9 mouse cellular contexts compared by ENCODE assay signal in the genomic region with DNA sequence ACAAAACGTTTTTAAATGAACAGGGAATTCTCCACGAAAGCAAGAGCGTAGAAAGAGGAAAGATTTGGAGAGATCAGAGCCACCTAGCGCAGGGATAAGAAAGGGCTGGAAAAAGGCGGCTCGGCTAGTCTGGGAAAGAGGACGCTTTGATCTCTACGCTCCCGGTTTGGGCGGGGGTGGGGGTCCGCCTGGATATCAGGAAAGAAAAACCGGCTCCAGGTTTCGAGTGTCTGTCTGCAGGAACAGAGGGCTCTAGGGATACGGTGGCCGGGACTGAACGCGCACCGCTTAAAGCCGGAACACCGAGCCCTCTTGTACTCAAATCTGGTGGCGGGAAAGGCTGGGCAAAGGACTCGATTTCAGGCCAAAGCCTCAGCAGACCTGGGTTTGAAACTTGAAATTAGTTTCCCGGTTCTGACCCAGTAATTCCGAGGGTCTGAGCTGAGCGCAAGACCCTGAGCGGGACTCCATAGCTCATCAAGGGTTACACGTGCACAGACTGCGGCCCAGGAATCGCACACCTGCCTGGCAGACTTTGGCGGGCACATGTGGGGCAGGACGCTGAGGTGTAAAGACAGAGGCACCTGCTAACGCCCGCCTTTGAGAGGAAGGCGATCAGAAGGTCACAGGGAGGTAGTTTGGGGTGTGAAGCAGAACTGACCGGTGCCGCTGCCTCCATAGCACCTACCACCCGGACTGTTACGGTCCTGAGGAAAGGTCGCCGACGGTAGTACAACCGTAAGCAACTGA. TPM values are rescaled to one million over a fixed set of nuclear protein-coding genes. Genes with fewer than 3 reads are reported as not detected.
DNase-seq lines count a peak whose midpoint lies in the region; ATAC-seq and TF ChIP-seq lines count a peak whose summit lies in the region.
"Had no signal": no experiment of that assay in that cellular context is flagged by ENCODE, and none has a peak within 500 bp of the region (broad histone marks: within the 10 kb centered on the region; RNA-seq: fewer than 3 reads in every experiment).

No protein-coding gene starts in this region.

- WGBS in lung, postnatal 0 days: 3% methylated on average over 42 of the region's 42 CpGs
- WGBS in stomach, embryonic 14.5 days: 2% methylated on average over 42 of the region's 42 CpGs

- peak; percentile 41 for TF ChIP-seq CTCF in lung, postnatal 0 days (IDR thresholded peaks at IDR 0.05)

- intact Hi-C loops in gastrocnemius, postnatal 14 days (cut with DNase I; ENCODE audit: low total_unique reads): no loop called here

- peak overlapping the region; percentile 64 for H3K4me3 ChIP-seq in lung, postnatal 0 days (ENCODE audit: low read depth, low read length)
- peak overlapping the region; percentile 49 for H3K4me3 ChIP-seq in stomach, embryonic 14.5 days (ENCODE audit: low read depth, low read length)

- peak; percentile 21 for DNase-seq in gastrocnemius, postnatal 10 days
- DNase-seq in gastrocnemius, postnatal 14 days: no peak
- DNase-seq in brain, adult 2 months (ENCODE audit: low read depth, low spot score): peak; percentile 53
- DNase-seq in gastrocnemius, postnatal 25 days: peak; percentile 15
- DNase-seq in kidney, adult 9 months: peak; percentile 31
- peak; percentile 65 for DNase-seq in lung, postnatal 0 days (ENCODE audit: low spot score)
- no peak for DNase-seq in ovary, postnatal 10 days (ENCODE audit: low spot score)

- ATAC-seq in lung, postnatal 0 days: no peak
- ATAC-seq in stomach, embryonic 14.5 days (ENCODE audit: insufficient number of reproducible peaks, insufficient read depth, low FRiP score, low read depth): no peak

- no peaks in the 10 kb centered on the region; the same call in 1 of the 2 replicates for H3K27me3 ChIP-seq in lung, postnatal 0 days (replicated peaks; ENCODE audit: insufficient read depth, low read length)
- H3K27me3 ChIP-seq in stomach, embryonic 14.5 days (ENCODE audit: control insufficient read depth, insufficient read depth, low read length): peaks cover 3% of the 10 kb centered on the region; the same call in 1 of the 2 replicates
- H3K27me3 ChIP-seq: Patski had no signal

- H3K4me1 ChIP-seq in lung, postnatal 0 days (ENCODE audit: insufficient read depth, low read depth, low read length): peaks cover 19% of the 10 kb centered on the region
- peaks cover 19% of the 10 kb centered on the region for H3K4me1 ChIP-seq in stomach, embryonic 14.5 days (ENCODE audit: control insufficient read depth, insufficient read depth, low read length)

- no peaks in the 10 kb centered on the region for H3K36me3 ChIP-seq in lung, postnatal 0 days (ENCODE audit: insufficient read depth, low read length)
- no peaks in the 10 kb centered on the region for H3K36me3 ChIP-seq in stomach, embryonic 14.5 days (ENCODE audit: control insufficient read depth, insufficient read depth, low read length)

- TF ChIP-seq EP300 in lung, postnatal 0 days (IDR thresholded peaks at IDR 0.05): no peak

- H3K4me2 ChIP-seq in lung, postnatal 0 days (replicated peaks; ENCODE audit: low read depth, low read length): peak overlapping the region; percentile 70
- H3K4me2 ChIP-seq in stomach, embryonic 14.5 days (replicated peaks; ENCODE audit: low read depth, low read length): peak overlapping the region; percentile 98

- peak overlapping the region; percentile 19 for H3K9ac ChIP-seq in lung, postnatal 0 days (replicated peaks; ENCODE audit: low read depth)
- no peak overlapping the region for H3K9ac ChIP-seq in stomach, embryonic 14.5 days (replicated peaks; ENCODE audit: low read depth, low read length)

- no peaks in the 10 kb centered on the region for H3K9me3 ChIP-seq in lung, postnatal 0 days (ENCODE audit: low read length)
- no peaks in the 10 kb centered on the region for H3K9me3 ChIP-seq in stomach, embryonic 14.5 days (ENCODE audit: control insufficient read depth, low read depth, low read length)

- H3K27ac ChIP-seq in lung, postnatal 0 days (ENCODE audit: low read length): peak overlapping the region; percentile 77
- peak overlapping the region; percentile 12; the same call in 1 of the 2 replicates for H3K27ac ChIP-seq in stomach, embryonic 14.5 days (ENCODE audit: low read length)

RNA-seq across cellular contexts. Expression of a gene that starts 19.6 kb away (rescaled TPM):
- total RNA-seq in gastrocnemius, postnatal 10 days (2021): not detected
- not detected for total RNA-seq in gastrocnemius, postnatal 14 days (2021)
- not detected for total RNA-seq in gastrocnemius, postnatal 25 days (2021)
- polyA plus RNA-seq in lung, postnatal 0 days (2015; fragmentation: Nextera tagmentation; extraction: Ambion mirVana): not detected in 2 replicates
- not detected in 2 replicates for polyA plus RNA-seq in stomach, embryonic 14.5 days (2014; fragmentation: Nextera tagmentation; extraction: Ambion mirVana)

RNA-seq across cellular contexts. Expression of a gene that starts 33.6 kb away (rescaled TPM):
- total RNA-seq in gastrocnemius, postnatal 10 days (2021): 10 to 100 TPM in 1 of 2 experiments, 1 to 10 TPM in 1; 5.0 to 13.4 TPM
- total RNA-seq in gastrocnemius, postnatal 14 days (2021): 10 to 100 TPM in 1 of 2 experiments, 1 to 10 TPM in 1; 4.2 to 12.3 TPM
- 10 to 100 TPM in 1 of 2 experiments, 1 to 10 TPM in 1; 7.0 to 12.6 TPM for total RNA-seq in gastrocnemius, postnatal 25 days (2021)
- polyA plus RNA-seq in lung, postnatal 0 days (2015; fragmentation: Nextera tagmentation; extraction: Ambion mirVana): 8.2 and 8.3 TPM in 2 replicates
- polyA plus RNA-seq in stomach, embryonic 14.5 days (2014; fragmentation: Nextera tagmentation; extraction: Ambion mirVana): 2.9 and 3.7 TPM in 2 replicates

Comparison
In these comparisons a context has a peak if more than half of its experiments do, and no peak if none do; other contexts are left out.
1. DNase-seq: peak in gastrocnemius, postnatal 10 days (single experiment), brain, adult 2 months (single experiment), gastrocnemius, postnatal 25 days (single experiment), kidney, adult 9 months (single experiment) and lung, postnatal 0 days (single experiment); none in gastrocnemius, postnatal 14 days (single experiment) and ovary, postnatal 10 days (single experiment).